ENCODE assay signal across 26 mouse cellular contexts in the genomic region with DNA sequence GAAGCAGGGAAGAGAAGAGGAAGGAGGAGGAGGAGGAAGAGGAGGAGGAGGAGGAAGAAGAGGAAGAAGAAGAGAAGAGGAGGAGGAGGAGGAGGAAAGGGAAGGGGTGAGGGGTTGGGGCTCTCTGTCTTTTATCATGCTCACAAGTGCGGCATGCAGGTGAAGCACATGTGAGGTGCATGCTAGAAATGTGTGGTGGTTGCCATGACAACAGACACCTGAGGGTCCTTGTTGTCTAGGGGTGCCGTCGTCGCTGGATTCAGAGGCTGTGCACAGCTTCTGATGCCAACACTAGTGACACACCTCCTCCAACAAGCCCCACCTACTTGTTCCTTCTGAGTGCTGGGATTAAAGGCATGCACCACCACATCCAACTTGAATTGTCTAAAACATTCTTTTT. TPM values are rescaled to one million over a fixed set of nuclear protein-coding genes. Genes with fewer than 3 reads are reported as not detected.
DNase-seq lines count a peak whose midpoint lies in the region; ATAC-seq and TF ChIP-seq lines count a peak whose summit lies in the region.
"Had no signal": no experiment of that assay in that cellular context is flagged by ENCODE, and none has a peak within 500 bp of the region (broad histone marks: within the 10 kb centered on the region; RNA-seq: fewer than 3 reads in every experiment).

No protein-coding gene starts in this region.

- H3K4me3 ChIP-seq in hindbrain, embryonic 14.5 days (replicated peaks; ENCODE audit: low read length): no peak overlapping the region
- H3K4me3 ChIP-seq in hindbrain, embryonic 12.5 days: no peak overlapping the region
- no peak overlapping the region for H3K4me3 ChIP-seq in midbrain, embryonic 14.5 days (replicated peaks; ENCODE audit: low read depth, low read length)
- H3K4me3 ChIP-seq in midbrain, embryonic 13.5 days (replicated peaks): no peak overlapping the region
- H3K4me3 ChIP-seq in midbrain, postnatal 0 days (ENCODE audit: low read depth, low read length): no peak overlapping the region
- H3K4me3 ChIP-seq: embryonic facial prominence, embryonic 10.5 days; gastrocnemius, adult 2 months; heart, embryonic 12.5 days; layer of hippocampus, adult 2 months; limb, embryonic 15.5 days; liver, embryonic 15.5 days; myocyte had no signal

- H3K27me3 ChIP-seq in hindbrain, embryonic 14.5 days (ENCODE audit: control insufficient read depth, insufficient read depth, low read length): no peaks in the 10 kb centered on the region
- H3K27me3 ChIP-seq in hindbrain, embryonic 12.5 days: no peaks in the 10 kb centered on the region
- H3K27me3 ChIP-seq in midbrain, embryonic 14.5 days (ENCODE audit: control insufficient read depth, insufficient read depth, low read length): no peaks in the 10 kb centered on the region
- H3K27me3 ChIP-seq in midbrain, embryonic 13.5 days: 0 out of 2 replicates have a peak, but pooled peaks cover 1% of the 10 kb centered on the region
- H3K27me3 ChIP-seq in midbrain, postnatal 0 days (ENCODE audit: insufficient read depth, low read length): no peaks in the 10 kb centered on the region
- H3K27me3 ChIP-seq: heart, embryonic 12.5 days; limb, embryonic 15.5 days had no signal

- WGBS in hindbrain, embryonic 14.5 days: 35% methylated on average over 4 of the region's 4 CpGs
- 69% methylated on average over 4 of the region's 4 CpGs for WGBS in hindbrain, embryonic 12.5 days
- 61% methylated on average over 4 of the region's 4 CpGs for WGBS in midbrain, embryonic 14.5 days
- WGBS in midbrain, embryonic 13.5 days: 61% methylated on average over 4 of the region's 4 CpGs
- 30% methylated on average over 4 of the region's 4 CpGs for WGBS in midbrain, postnatal 0 days

- H3K9ac ChIP-seq in hindbrain, embryonic 14.5 days: no peak overlapping the region
- H3K9ac ChIP-seq in hindbrain, embryonic 12.5 days: no peak overlapping the region
- H3K9ac ChIP-seq in midbrain, embryonic 14.5 days (replicated peaks; ENCODE audit: low read length): no peak overlapping the region
- H3K9ac ChIP-seq in midbrain, embryonic 13.5 days (replicated peaks): no peak overlapping the region
- no peak overlapping the region for H3K9ac ChIP-seq in midbrain, postnatal 0 days (replicated peaks; ENCODE audit: low read length, poor library complexity, severe bottlenecking)
- H3K9ac ChIP-seq: heart, embryonic 12.5 days; limb, embryonic 15.5 days; liver, embryonic 15.5 days had no signal

- no peaks in the 10 kb centered on the region for H3K4me1 ChIP-seq in hindbrain, embryonic 14.5 days (replicated peaks; ENCODE audit: control insufficient read depth, insufficient read depth, low read length)
- H3K4me1 ChIP-seq in hindbrain, embryonic 12.5 days: peaks cover 12% of the 10 kb centered on the region; the same call in 1 of the 2 replicates
- H3K4me1 ChIP-seq in midbrain, embryonic 14.5 days (ENCODE audit: control insufficient read depth, insufficient read depth, low read length): no peaks in the 10 kb centered on the region
- H3K4me1 ChIP-seq in midbrain, embryonic 13.5 days (replicated peaks): peaks cover 15% of the 10 kb centered on the region; the same call in 1 of the 2 replicates
- 0 out of 2 replicates have a peak, but pooled peaks cover 3% of the 10 kb centered on the region for H3K4me1 ChIP-seq in midbrain, postnatal 0 days (ENCODE audit: insufficient read depth, low read length)
- H3K4me1 ChIP-seq: liver, embryonic 15.5 days had no signal

- H3K4me2 ChIP-seq in hindbrain, embryonic 14.5 days (replicated peaks): no peak overlapping the region
- H3K4me2 ChIP-seq in hindbrain, embryonic 12.5 days (replicated peaks): no peak overlapping the region
- no peak overlapping the region for H3K4me2 ChIP-seq in midbrain, embryonic 14.5 days (ENCODE audit: low read length)
- H3K4me2 ChIP-seq in midbrain, embryonic 13.5 days (replicated peaks): no peak overlapping the region
- no peak overlapping the region for H3K4me2 ChIP-seq in midbrain, postnatal 0 days (ENCODE audit: low read depth, low read length, poor library complexity, severe bottlenecking)
- H3K4me2 ChIP-seq: heart, embryonic 12.5 days; limb, embryonic 15.5 days; liver, embryonic 15.5 days had no signal

- DNase-seq in hindbrain, embryonic 14.5 days (ENCODE audit: low spot score): no peak
- DNase-seq in midbrain, embryonic 14.5 days: peak; percentile 74
- DNase-seq in brain, embryonic 18.5 days (ENCODE audit: low read depth, low spot score): peak; percentile 40
- peak; percentile 65 for DNase-seq in midbrain, postnatal 0 days (ENCODE audit: low spot score)
- no peak for DNase-seq in c-Kit-positive CD71-positive TER-119-positive erythroid progenitor cells, embryonic 14.5 days (ENCODE audit: low spot score)
- no peak for DNase-seq in ovary, postnatal 36 days (ENCODE audit: low spot score)
- DNase-seq: adrenal gland, postnatal 36 days; B cell, adult 2 months; cerebellum, adult 8-10 months; gastrocnemius, adult 2 months; heart, postnatal 14 days; kidney, adult 2 months; kidney, postnatal 14 days; layer of hippocampus, postnatal 36 days; retina, postnatal 1 day; right cerebral cortex, postnatal 4 days had no signal

- ATAC-seq in hindbrain, embryonic 14.5 days (ENCODE audit: low FRiP score): peak; percentile 40; the same call in 1 of the 2 replicates
- no peak for ATAC-seq in hindbrain, embryonic 12.5 days (ENCODE audit: low FRiP score)
- ATAC-seq in midbrain, embryonic 14.5 days (ENCODE audit: low FRiP score, low TSS enrichment): no peak
- ATAC-seq in midbrain, embryonic 13.5 days: no peak
- no peak for ATAC-seq in midbrain, postnatal 0 days (ENCODE audit: low FRiP score)
- ATAC-seq: inflammation-experienced regulatory T-cells, adult 6 months; lung, postnatal 0 days had no signal

- no peak for TF ChIP-seq CTCF in midbrain, postnatal 0 days (IDR thresholded peaks at IDR 0.05)

- no peak overlapping the region for H3K27ac ChIP-seq in hindbrain, embryonic 14.5 days
- no peak overlapping the region for H3K27ac ChIP-seq in hindbrain, embryonic 12.5 days
- no peak overlapping the region for H3K27ac ChIP-seq in midbrain, embryonic 14.5 days (replicated peaks; ENCODE audit: low read depth, low read length)
- no peak overlapping the region for H3K27ac ChIP-seq in midbrain, embryonic 13.5 days
- H3K27ac ChIP-seq in midbrain, postnatal 0 days (ENCODE audit: low read depth, low read length): no peak overlapping the region
- H3K27ac ChIP-seq: embryonic facial prominence, embryonic 10.5 days; gastrocnemius, adult 2 months; layer of hippocampus, adult 2 months; limb, embryonic 15.5 days; liver, embryonic 15.5 days had no signal

- no peaks in the 10 kb centered on the region for H3K9me3 ChIP-seq in hindbrain, embryonic 14.5 days (ENCODE audit: control insufficient read depth, low read length)
- no peaks in the 10 kb centered on the region for H3K9me3 ChIP-seq in hindbrain, embryonic 12.5 days (replicated peaks)
- no peaks in the 10 kb centered on the region for H3K9me3 ChIP-seq in midbrain, embryonic 14.5 days (ENCODE audit: control insufficient read depth, low read length)
- no peaks in the 10 kb centered on the region for H3K9me3 ChIP-seq in midbrain, embryonic 13.5 days
- H3K9me3 ChIP-seq in midbrain, postnatal 0 days (ENCODE audit: low read length): no peaks in the 10 kb centered on the region
- H3K9me3 ChIP-seq: embryonic facial prominence, embryonic 10.5 days; heart, embryonic 12.5 days; limb, embryonic 15.5 days; liver, embryonic 15.5 days had no signal

- H3K36me3 ChIP-seq in hindbrain, embryonic 14.5 days (replicated peaks; ENCODE audit: control insufficient read depth, insufficient read depth): no peaks in the 10 kb centered on the region
- no peaks in the 10 kb centered on the region for H3K36me3 ChIP-seq in hindbrain, embryonic 12.5 days
- H3K36me3 ChIP-seq in midbrain, embryonic 14.5 days (ENCODE audit: control insufficient read depth, insufficient read depth, low read length): no peaks in the 10 kb centered on the region
- no peaks in the 10 kb centered on the region for H3K36me3 ChIP-seq in midbrain, embryonic 13.5 days
- no peaks in the 10 kb centered on the region for H3K36me3 ChIP-seq in midbrain, postnatal 0 days (ENCODE audit: insufficient read depth, low read length)
- H3K36me3 ChIP-seq: embryonic facial prominence, embryonic 10.5 days; heart, embryonic 12.5 days; limb, embryonic 15.5 days; liver, embryonic 15.5 days had no signal

RNA-seq across cellular contexts. Expression of a gene that starts 7.1 kb away (rescaled TPM):
- polyA plus RNA-seq in hindbrain, embryonic 14.5 days (2014; fragmentation: Nextera tagmentation; extraction: Ambion mirVana): 2.9 and 3.4 TPM in 2 replicates
- polyA plus RNA-seq in hindbrain, embryonic 12.5 days (2016; fragmentation: Nextera tagmentation; extraction: Ambion mirVana): 5.6 and 6.4 TPM in 2 replicates
- polyA plus RNA-seq in midbrain, embryonic 14.5 days (2014; fragmentation: Nextera tagmentation; extraction: Ambion mirVana): 1.2 and 1.7 TPM in 2 replicates
- 2.1 and 2.6 TPM in 2 replicates for polyA plus RNA-seq in midbrain, embryonic 13.5 days (2015; fragmentation: Nextera tagmentation; extraction: Ambion mirVana)
- total RNA-seq in midbrain, postnatal 0 days (2014; rRNA removed): 4.2 and 4.9 TPM in 2 replicates
- 3.7 and 4.0 TPM in 2 replicates for polyA plus RNA-seq in midbrain, postnatal 0 days (2015; fragmentation: Nextera tagmentation; extraction: Ambion mirVana)

RNA-seq across cellular contexts. Expression of a gene that starts 54.8 kb away (rescaled TPM):
- polyA plus RNA-seq in hindbrain, embryonic 14.5 days (2014; fragmentation: Nextera tagmentation; extraction: Ambion mirVana): 33.7 and 37.1 TPM in 2 replicates
- polyA plus RNA-seq in hindbrain, embryonic 12.5 days (2016; fragmentation: Nextera tagmentation; extraction: Ambion mirVana): 35.3 and 38.3 TPM in 2 replicates
- 44.1 and 44.7 TPM in 2 replicates for polyA plus RNA-seq in midbrain, embryonic 14.5 days (2014; fragmentation: Nextera tagmentation; extraction: Ambion mirVana)
- polyA plus RNA-seq in midbrain, embryonic 13.5 days (2015; fragmentation: Nextera tagmentation; extraction: Ambion mirVana): 37.3 and 40.1 TPM in 2 replicates
- 47.2 and 57.1 TPM in 2 replicates for total RNA-seq in midbrain, postnatal 0 days (2014; rRNA removed)
- polyA plus RNA-seq in midbrain, postnatal 0 days (2015; fragmentation: Nextera tagmentation; extraction: Ambion mirVana): 24.8 and 29.9 TPM in 2 replicates

Comparison
In these comparisons a context has a peak if more than half of its experiments do, and no peak if none do; other contexts are left out.
1. DNase-seq: peak in midbrain, embryonic 14.5 days (single experiment), brain, embryonic 18.5 days (single experiment) and midbrain, postnatal 0 days (single experiment); none in hindbrain, embryonic 14.5 days (single experiment), c-Kit-positive CD71-positive TER-119-positive erythroid progenitor cells, embryonic 14.5 days (single experiment) and ovary, postnatal 36 days (single experiment).